Mouse (Mus musculus) stomach, postnatal 0 days (tissue): ENCODE measurements around the gene Amotl1. TPM values are rescaled to one million over a fixed set of nuclear protein-coding genes. Genes with fewer than 3 reads are reported as not detected.

Experiments
- ATAC-seq: fragments of 200-750 bp; cut with Nextera tagmentation; 2 replicates; pipeline ENCODE4 v1.8.0; 2017; ENCODE audit not compliant: low FRiP score, low TSS enrichment
- DNase-seq: peaks from one replicate; pipeline ENCODE4 v3.0.0-alpha.2; 2016; ENCODE audit warnings: low spot score
- H3K27ac ChIP-seq: fragments of 300-500 bp; sonication (generic); replicated peaks from 2 replicates; pipeline ENCODE4 v1.5.1; 2014; ENCODE audit warnings: mild to moderate bottlenecking, control low read depth
- H3K27me3 ChIP-seq: fragments of 300-500 bp; sonication (generic); 2 replicates; pipeline ENCODE4 v1.6.1; 2014; ENCODE audit warnings: low read length; ENCODE audit not compliant: control insufficient read depth, insufficient read depth
- H3K36me3 ChIP-seq: fragments of 300-500 bp; sonication (generic); 2 replicates; pipeline ENCODE4 v1.6.1; 2014; ENCODE audit warnings: low read length, mixed read lengths; ENCODE audit not compliant: control insufficient read depth, insufficient read depth
- H3K4me1 ChIP-seq: fragments of 300-500 bp; sonication (generic); replicated peaks from 2 replicates; pipeline ENCODE4 v1.6.1; 2014; ENCODE audit warnings: antibody characterized with exemption; ENCODE audit not compliant: control insufficient read depth, insufficient read depth
- H3K4me2 ChIP-seq: fragments of 300-500 bp; sonication (generic); replicated peaks from 2 replicates; pipeline ENCODE4 v1.6.1; 2014; ENCODE audit warnings: low read depth, mild to moderate bottlenecking, control low read depth, moderate library complexity
- H3K4me3 ChIP-seq: fragments of 300-500 bp; sonication (generic); 2 replicates; pipeline ENCODE4 v1.5.1; 2014; ENCODE audit warnings: low read depth, low read length, control low read depth
- H3K9ac ChIP-seq: fragments of 300-500 bp; sonication (generic); 2 replicates; pipeline ENCODE4 v1.6.1; 2014; ENCODE audit warnings: mild to moderate bottlenecking, low read length, control low read depth, mixed read lengths
- H3K9me3 ChIP-seq: fragments of 300-500 bp; sonication (generic); 2 replicates; pipeline ENCODE4 v1.6.1; 2016; ENCODE audit warnings: low read length; ENCODE audit not compliant: control insufficient read depth
- CTCF ChIP-seq: IDR thresholded peaks from 2 replicates; pipeline ENCODE4 v1.5.1; 2016; ENCODE audit warnings: antibody characterized with exemption, low read depth, mild to moderate bottlenecking, moderate library complexity
- EP300 ChIP-seq: optimal IDR thresholded peaks from 2 replicates; pipeline ENCODE3; 2016; ENCODE audit warnings: antibody characterized with exemption
- WGBS: fragments of 180-500 bp; shearing (Covaris S2); extraction: QIAGEN DNeasy Blood & Tissue Kit; methylation state at CpG from one replicate; pipeline ENCODE4 v1.1.7; 2014; 5-methylcytosine and 5-hydroxymethylcytosine counted together
- polyA plus RNA-seq: library from polyadenylated mRNA; unstranded; fragments of >200 nt; fragmentation: Nextera tagmentation; extraction: Ambion mirVana; gene quantifications from 2 replicates; pipeline ENCODE4 v1.2.1, GENCODE M21; 2015

The Amotl1 gene
- polyA plus RNA-seq, 1 experiment from 2014 or later: 7.3 TPM

DNA sequence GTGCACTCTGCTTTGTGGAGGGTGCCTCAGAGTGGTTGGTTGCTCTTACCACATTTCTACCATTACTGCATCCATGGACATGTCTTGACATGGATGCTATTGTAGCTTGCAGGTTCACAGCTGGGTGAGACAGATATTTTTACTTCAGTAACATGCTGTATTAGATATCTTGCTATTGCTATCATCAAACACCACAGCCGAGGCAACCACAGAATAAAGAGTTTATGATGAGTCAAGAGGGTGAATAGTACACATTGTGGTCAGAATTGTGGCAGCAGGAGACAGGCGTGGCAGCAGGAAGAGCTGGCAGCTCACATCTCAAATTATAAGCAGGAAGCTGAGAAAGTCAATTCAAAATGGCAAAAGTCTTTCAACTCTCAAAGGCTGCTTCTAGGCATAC is 76.4 kb downstream of the Amotl1 start:
- no peak for ATAC-seq
- no peaks in the 10 kb centered on the region for H3K9me3 ChIP-seq
- H3K4me3 ChIP-seq: no peak overlapping the region
- H3K9ac ChIP-seq: no peak overlapping the region
- TF ChIP-seq EP300 (no peak), CTCF (no peak)
- H3K27me3 ChIP-seq: no peaks in the 10 kb centered on the region
- no peak overlapping the region for H3K27ac ChIP-seq
- WGBS: 65% methylated on average over 2 of the region's 2 CpGs
- peaks cover 18% of the 10 kb centered on the region for H3K36me3 ChIP-seq
- H3K4me2 ChIP-seq: no peak overlapping the region
- no peak for DNase-seq
- no peaks in the 10 kb centered on the region for H3K4me1 ChIP-seq

DNA sequence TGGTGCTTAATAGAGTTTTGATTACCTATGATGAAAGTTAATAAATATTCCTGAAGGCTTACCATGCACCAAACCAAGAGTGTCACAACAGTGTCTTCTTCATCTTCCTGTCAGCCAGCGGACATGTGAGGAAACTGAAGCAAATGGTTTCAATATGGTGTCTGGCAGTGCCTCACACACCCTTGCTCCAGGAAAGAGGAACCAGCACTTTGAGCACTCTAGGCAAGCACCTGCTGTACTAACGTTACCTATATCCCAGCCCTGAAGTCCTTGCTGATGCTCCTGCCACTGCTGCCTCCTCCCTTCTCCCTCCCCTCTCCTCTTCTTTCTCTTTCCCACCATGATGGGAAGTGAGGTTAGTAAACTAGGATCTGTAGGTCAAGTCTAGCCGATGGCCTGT is 80.4 kb downstream of the Amotl1 start:
- 76% methylated on average over 3 of the region's 3 CpGs for WGBS
- Histone ChIP-seq H3K4me2 (no peak overlapping the region), H3K36me3 (peaks cover 12% of the 10 kb centered on the region; the same call in 1 of the 2 replicates), H3K9ac (no peak overlapping the region), H3K9me3 (no peaks in the 10 kb centered on the region), H3K4me1 (no peaks in the 10 kb centered on the region), H3K27me3 (no peaks in the 10 kb centered on the region), H3K4me3 (no peak overlapping the region), H3K27ac (no peak overlapping the region)
- TF ChIP-seq EP300 (no peak), CTCF (no peak)
- ATAC-seq: no peak
- DNase-seq: no peak

DNA sequence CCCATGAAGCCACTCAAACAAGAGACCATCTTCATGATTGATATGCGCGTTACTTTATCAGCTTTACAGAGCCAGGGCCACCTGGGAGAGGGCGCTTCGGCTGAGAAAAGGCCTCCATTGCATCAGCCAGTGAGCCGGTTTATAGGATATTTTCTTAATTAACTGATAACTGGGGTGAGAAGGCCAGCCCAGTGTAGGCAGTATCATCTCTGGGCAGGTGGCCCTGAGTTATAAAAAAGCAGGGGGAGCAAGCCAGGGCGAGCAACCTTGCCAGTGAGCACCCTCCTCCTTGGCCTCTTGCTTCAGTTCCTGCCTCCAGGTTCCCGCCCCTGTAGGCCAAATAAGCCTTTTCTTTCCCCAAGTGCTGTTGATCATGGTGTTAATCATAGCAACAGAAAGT is 81.5 kb downstream of the Amotl1 start:
- H3K27me3 ChIP-seq: no peaks in the 10 kb centered on the region
- no peak for ATAC-seq
- H3K9ac ChIP-seq: no peak overlapping the region
- TF ChIP-seq EP300 (no peak), CTCF (no peak)
- H3K4me1 ChIP-seq: no peaks in the 10 kb centered on the region
- H3K4me2 ChIP-seq: no peak overlapping the region
- no peak overlapping the region for H3K27ac ChIP-seq
- peaks cover 10% of the 10 kb centered on the region; the same call in 1 of the 2 replicates for H3K36me3 ChIP-seq
- no peaks in the 10 kb centered on the region for H3K9me3 ChIP-seq
- DNase-seq: no peak
- WGBS: 83% methylated on average over 7 of the region's 7 CpGs
- no peak overlapping the region for H3K4me3 ChIP-seq

DNA sequence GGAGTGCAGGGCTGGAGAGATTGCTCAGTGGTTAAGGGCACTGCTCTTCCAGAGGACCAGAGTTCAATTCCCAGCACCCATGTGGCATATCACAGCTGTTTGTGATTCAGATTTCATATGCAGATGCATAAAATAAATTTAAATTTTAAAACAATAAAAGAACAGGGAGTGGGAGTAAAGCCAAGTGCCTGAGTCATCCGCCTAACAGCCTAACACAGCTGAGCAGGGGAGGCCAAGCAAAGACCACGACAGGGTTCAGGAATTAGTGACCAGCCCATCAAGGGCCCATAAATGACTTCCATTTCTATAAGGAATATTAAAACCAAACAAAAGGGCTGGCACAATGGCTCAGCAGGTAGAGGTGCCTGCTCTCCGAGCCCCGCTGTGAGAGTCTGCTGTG is 84.3 kb downstream of the Amotl1 start:
- no peaks in the 10 kb centered on the region for H3K4me1 ChIP-seq
- H3K9me3 ChIP-seq: no peaks in the 10 kb centered on the region
- H3K4me3 ChIP-seq: no peak overlapping the region
- no peak overlapping the region for H3K9ac ChIP-seq
- DNase-seq (no peak), ATAC-seq (no peak)
- H3K36me3 ChIP-seq: peaks cover 19% of the 10 kb centered on the region; the same call in 1 of the 2 replicates
- no peak overlapping the region for H3K4me2 ChIP-seq
- 85% methylated on average over 4 of the region's 4 CpGs for WGBS
- no peak overlapping the region for H3K27ac ChIP-seq
- no peaks in the 10 kb centered on the region for H3K27me3 ChIP-seq
- no peak for TF ChIP-seq CTCF
- TF ChIP-seq EP300: no peak

DNA sequence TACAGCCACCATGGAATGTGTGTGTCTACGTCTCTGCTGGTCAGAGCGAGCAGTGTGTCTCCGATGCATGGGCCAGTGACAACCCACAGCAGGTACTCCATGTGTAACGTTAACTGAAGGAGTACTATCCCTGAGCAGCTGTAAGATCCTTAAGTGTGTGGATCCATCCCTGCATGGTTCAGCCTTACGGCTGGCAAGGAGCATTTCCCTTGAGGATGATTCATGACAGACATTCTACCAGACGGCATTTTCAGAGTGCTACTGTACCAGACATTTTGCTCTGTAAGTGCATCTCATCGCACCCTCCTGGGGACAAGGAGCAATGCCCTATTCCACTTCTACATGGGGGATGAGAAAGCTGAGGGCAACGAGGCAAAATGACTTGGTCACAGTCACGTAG is 84.9 kb downstream of the Amotl1 start:
- 70% methylated on average over 9 of the region's 9 CpGs for WGBS
- TF ChIP-seq CTCF (no peak), EP300 (no peak)
- peak; percentile 17; the same call in 1 of the 2 replicates for ATAC-seq
- Histone ChIP-seq H3K27me3 (no peaks in the 10 kb centered on the region), H3K4me2 (no peak overlapping the region), H3K9ac (no peak overlapping the region), H3K9me3 (no peaks in the 10 kb centered on the region), H3K36me3 (peaks cover 19% of the 10 kb centered on the region; the same call in 1 of the 2 replicates), H3K4me1 (no peaks in the 10 kb centered on the region), H3K4me3 (no peak overlapping the region), H3K27ac (no peak overlapping the region)
- DNase-seq: no peak

DNA sequence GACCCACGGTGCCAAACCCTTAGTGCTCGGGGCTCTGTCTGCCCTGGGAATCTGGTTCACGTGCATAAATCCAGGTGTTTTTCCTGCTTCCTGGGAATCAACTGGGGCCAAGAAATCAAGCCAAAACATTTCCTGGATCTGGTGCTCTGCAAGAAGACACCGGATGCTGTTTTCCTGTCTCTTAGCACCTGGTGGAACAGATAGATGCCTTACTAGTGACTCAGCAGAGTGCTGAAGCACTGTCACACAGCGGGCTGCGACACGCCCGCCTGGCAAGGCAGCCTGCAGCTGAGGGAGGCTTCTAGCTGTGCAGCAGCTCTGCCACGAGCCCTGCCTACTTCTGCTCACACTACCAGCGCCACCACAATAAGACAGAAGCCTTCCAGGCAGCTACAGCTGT is 85.4 kb downstream of the Amotl1 start:
- Histone ChIP-seq H3K9me3 (no peaks in the 10 kb centered on the region), H3K4me1 (no peaks in the 10 kb centered on the region), H3K4me3 (no peak overlapping the region), H3K36me3 (peaks cover 21% of the 10 kb centered on the region; the same call in 1 of the 2 replicates), H3K9ac (no peak overlapping the region), H3K27ac (no peak overlapping the region), H3K4me2 (no peak overlapping the region), H3K27me3 (no peaks in the 10 kb centered on the region)
- TF ChIP-seq EP300 (no peak), CTCF (no peak)
- WGBS: 54% methylated on average over 10 of the region's 10 CpGs
- ATAC-seq: peak; percentile 78
- DNase-seq: no peak
